Mouse (Mus musculus) CD4-positive, CD25-positive, alpha-beta regulatory T cell, adult 2 months (primary cell): ENCODE data around the gene Ttc39a.
"Not testable (repeated sequence)": the region's sequence is repeated elsewhere in the genome, so short reads cannot be mapped to it uniquely, and the experiment has no call there.

ENCODE experiments used
- DNase-seq: peaks from one replicate; pipeline ENCODE4 v3.0.0-alpha.2; 2012; ENCODE audit warnings: low read depth, low spot score

The Ttc39a gene

DNA sequence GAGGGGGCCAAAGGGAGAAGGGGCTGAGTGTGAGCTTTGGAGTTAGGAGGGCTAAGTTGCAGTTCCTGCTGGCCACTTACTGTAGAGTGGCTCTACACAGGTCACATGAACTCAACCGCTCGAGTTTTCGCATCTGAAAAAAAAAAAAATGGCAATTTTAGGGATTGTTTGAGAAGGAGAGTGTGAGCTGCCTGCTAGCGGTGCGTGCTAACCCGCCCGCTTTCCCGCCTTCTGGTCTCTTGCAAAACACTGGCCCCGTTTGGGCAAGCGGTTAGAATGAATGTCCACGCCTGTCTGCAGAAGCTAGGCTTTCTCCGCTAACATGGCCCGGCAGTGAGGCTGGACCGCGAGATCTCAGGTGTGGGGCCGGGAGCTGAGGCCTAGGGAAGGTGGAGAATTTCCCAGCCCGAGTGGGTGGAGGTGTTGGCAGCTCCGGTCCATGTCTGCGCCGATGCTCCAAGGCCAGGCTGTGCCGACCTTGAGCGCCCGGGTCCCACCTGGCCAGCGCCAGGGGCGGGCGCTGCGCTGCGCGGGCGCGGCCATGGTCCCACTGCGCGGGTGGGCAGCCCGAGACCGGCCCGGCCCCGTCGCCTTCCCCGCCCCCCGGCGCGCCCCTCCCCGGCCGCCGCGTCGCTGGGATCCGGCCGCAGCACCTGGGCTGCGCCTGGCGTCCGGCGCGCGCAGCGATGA lies at the start of gene Ttc39a:
Gene Ttc39a (plus strand): TSS at position 138 of the 690 bp plus-strand sequence.
- DNase-seq, result no peak

DNA sequence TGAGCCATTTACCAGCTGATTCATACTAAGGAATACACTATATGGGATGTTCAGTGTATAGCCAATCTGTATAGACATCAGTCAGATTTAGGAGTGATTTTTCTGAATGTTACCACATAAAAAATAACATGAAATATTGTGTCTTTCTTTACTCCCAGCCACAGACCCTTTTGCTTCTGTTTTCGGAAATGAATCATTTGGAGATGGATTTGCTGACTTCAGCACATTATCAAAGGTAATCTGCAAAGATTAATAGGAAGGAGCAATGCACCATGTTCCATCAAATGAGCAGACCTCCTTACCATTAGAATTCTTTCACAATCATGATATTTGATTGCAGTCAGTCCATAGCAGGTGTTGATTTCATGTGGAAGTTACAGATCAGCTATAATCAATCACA lies 28.3 kb upstream of the Ttc39a start:
- no peak for DNase-seq

DNA sequence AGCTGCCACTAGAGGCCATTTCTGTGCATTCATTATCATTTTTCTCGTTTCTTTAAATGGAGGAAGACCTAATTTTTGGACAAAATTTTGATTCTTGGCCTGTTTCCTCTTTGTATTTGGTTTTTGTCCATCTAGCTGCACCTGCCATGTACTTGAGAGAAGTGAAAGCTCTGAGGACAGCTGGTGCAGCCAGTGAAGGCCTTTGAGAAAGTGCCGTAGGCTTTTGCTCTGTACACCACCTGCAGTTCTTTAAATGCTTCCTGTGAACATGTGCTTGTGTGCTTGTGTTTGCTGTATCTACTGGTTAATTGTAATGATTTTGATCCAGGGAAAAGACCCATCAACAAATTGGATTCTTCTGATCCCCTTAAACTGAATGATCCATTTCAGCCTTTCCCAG lies 24.0 kb upstream of the Ttc39a start:
- no peak for DNase-seq

DNA sequence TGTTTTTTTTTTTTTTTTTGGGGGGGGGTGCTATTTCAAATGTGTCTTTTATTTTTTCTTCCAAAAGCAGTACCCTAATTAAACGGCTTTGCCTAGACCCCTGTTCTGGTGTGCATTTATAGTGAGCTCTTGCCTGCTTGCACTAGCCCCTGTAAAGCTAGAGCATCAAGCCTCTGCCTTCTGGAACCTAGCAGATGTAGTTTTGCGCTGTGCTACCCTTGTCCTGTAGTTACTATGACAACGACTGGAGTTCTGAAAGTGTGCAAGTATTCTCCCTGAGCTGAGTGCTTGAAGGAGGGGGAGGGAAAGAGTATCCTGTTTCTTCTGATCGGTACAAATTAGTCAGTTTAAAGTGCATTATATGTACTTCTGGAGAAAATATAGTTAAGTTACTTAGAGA lies 20.8 kb upstream of the Ttc39a start:
- DNase-seq, result no peak

DNA sequence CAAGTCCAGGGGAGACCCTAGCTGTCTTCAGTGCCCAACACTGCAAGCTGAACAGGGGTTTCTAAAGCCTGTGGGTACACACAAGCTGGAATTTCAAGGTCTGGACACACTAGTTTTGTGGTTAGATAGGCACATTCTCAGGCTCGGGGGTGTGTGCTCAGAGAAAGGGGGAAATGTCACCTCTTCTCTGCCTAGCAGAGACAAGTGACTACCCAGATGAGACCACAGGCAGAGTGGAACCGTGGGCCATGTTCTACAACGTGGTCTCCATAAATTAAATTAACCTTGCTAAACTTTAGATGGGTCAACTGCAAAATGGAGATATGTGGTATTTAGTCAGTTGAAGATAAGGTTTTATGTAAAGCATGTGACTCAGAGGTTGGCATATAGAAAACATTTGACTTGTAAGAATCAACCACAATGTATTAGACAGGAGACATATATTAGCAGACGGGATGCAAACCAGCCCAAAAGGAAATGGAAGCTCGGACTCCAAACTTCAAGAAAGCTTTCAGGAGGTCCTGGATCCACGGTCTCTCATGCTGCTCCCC lies 13.1 kb upstream of the Ttc39a start:
- no peak for DNase-seq

DNA sequence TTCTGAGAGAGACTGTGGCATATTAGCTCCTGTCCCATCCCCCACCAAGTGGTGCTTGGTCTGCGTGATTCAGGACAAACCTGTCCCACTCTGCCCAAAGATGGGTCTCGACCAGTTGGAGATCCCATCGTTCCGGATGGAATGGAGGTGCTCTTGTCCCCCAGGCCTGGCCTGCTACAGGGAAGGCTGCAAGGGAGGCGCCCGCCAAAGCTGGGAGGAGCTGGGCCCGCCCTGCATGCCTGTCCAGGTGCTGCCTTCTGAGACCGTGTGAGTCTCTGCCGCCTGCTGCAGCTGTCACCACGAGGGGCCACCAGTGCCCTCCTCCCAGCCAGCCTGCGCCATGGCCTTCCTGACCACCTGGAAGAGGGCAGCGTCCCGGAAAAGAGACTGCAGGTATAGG lies 12.5 kb upstream of the Ttc39a start:
- DNase-seq, result no peak

DNA sequence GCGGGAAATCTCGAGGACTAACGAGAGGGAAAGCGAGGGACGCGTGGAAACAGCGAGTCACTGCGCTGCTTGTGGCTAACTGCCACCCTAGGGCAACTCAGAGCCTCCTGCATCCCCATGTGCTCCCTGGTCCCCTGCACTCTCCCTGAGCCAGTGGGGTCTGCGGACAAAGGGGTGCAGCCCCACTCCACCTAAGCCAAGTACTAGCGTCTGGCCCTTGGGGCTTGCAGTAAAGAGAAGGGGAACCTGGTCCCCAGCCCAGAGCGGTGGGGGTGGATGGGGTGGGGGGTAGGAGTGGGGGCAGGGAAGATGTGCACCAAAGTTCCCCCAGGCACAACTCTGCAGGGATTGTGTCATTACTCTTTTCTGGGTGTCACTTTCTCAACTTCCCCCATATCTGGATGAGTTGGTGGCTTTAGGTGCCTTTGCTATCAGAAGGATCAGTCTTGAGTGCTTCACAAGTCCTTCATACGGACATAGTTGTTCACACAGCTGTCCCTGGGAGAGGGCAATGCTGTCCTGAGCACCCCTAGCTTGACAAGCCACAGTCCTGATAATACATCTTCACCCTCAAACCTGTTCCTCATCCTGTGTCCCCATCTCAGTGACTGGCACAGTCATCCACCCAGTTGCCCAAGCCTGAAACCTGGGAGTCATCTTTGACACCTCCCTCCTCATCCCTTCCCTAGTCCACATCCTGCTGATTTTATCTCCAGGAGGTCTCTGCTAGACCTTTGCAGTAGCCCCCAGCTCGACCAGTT lies 11.9 kb upstream of the Ttc39a start:
- DNase-seq, result no peak

DNA sequence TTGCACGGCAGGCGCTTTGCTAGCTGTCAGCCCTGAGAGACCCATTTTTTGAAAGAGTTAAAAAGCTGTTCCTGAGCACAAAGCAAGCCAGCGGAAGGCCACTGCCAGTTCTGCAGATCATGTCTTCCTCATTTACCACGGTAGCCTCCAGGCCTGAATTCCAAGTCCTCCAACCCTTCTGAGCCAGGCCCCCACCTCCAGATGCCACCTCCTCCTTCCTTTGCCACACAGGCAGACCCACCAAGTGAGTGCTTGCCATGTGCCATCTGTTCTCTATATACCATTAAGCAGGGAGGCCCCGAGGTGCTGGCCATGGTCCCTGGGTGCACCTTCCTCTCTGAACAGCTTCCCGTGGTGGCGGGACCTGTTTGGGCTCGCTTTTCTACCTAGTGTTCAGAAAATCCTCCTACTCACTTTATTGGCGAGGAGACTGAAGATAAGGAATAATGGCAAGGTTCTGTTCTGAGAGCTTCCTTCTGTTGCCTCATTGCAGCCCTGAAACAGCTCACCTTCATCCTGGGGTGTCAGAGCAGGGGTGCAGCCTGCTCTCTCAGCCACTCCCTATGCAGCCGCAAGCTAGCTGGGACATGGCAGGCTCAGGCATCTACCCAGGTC lies 6.0 kb upstream of the Ttc39a start:
- DNase-seq, result no peak

DNA sequence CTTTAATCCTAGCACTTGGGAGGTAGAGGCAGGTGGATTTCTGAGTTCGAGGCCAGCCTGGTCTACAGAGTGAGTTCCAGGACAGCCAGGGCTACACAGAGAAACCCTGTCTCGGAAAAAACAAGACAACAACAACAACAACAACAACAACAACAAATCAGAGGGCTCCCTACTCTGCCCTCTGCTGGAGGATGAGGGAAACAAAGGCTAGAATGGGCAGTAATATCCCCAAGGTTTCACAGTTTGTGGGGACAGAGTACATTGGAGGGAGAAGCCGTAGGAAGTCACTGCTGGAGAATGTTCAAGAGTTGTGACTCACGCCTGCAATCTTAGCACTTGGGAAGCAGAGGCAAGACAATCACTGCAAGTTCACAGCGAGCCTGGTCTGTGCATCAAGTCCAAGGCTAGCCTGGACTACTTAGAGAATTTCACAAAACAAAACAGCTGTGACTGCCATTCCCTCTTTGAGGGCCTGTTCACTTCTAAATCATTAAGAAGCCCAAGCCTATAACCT lies 5.2 kb upstream of the Ttc39a start:
- no peak for DNase-seq

DNA sequence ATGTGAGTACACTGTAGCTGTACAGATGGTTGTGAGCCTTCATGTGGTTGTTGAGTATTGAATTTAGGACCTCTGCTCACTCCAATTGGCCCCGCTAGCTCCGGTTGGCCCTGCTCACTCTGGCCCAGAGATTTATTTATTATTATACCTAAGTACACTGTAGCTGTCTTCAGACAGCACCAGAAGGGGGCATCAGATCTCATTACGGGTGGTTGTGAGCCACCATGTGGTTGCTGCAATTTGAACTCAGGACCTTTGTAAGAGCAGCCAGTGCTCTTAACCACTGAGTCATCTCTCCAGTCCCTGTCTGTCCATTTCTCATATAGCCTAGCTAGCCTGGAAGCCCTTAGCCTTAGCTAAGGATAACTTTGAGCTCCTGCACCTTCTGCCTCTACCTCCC lies 1.5 kb upstream of the Ttc39a start:
- not testable (repeated sequence) for DNase-seq

DNA sequence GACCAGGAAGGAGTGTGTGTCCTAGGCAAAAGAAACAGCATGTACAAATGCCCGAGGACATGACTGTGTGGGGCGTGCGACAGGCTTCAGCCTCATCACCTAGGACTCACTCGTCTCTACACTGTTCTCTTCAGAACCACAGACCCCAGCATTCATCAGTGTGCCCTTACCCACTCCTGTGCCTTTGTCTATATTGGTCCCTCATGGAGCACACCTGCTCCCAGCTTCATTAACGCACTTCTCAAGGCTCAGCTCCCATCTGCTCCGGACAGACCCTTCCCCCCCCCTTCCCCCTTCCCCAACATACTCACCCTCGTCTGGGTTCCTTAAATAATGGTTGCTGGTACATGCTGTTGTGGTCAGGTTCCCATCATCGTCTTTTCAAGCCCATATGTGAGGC lies 1.0 kb upstream of the Ttc39a start:
- DNase-seq, result no peak

DNA sequence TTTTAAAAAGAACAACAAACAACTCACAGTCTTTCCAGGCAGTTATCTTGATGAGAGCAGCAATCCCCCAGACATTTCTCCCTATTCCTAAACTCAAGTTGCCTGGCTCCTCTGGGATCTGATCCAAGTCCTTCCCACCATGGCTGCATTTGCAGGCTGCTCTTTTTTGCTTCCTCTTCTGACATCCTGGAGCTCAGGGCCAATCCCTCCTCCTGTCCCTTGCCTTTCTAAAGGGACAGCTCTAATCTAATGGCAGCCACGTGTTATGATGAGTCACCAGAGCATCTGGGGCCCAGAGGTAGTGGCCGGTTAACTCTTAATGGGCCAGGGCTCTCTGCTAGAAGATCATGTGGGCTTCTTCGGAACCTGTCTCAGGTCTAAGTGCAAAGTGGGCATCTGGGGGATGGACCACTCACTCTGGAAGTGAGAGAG lies 353 bp upstream of the Ttc39a start:
- DNase-seq, result no peak

DNA sequence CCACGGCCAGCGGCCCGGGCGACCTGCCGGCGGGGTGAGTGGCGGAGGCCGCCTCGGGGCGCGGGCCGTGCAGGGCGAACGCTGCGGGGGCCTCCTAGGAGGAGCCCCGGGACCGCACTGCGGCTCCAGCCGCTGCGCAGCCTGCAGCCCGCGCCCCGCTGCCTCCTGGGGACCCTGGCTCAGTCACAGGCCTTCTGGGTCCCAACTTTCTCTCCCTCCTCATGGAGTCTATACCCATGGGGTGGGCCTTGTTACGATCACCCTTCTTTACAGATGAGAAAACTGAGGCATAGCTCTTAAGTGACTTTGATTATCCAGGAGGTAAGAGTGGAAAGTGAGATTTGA lies 725 bp downstream of the Ttc39a start:
- no peak for DNase-seq

DNA sequence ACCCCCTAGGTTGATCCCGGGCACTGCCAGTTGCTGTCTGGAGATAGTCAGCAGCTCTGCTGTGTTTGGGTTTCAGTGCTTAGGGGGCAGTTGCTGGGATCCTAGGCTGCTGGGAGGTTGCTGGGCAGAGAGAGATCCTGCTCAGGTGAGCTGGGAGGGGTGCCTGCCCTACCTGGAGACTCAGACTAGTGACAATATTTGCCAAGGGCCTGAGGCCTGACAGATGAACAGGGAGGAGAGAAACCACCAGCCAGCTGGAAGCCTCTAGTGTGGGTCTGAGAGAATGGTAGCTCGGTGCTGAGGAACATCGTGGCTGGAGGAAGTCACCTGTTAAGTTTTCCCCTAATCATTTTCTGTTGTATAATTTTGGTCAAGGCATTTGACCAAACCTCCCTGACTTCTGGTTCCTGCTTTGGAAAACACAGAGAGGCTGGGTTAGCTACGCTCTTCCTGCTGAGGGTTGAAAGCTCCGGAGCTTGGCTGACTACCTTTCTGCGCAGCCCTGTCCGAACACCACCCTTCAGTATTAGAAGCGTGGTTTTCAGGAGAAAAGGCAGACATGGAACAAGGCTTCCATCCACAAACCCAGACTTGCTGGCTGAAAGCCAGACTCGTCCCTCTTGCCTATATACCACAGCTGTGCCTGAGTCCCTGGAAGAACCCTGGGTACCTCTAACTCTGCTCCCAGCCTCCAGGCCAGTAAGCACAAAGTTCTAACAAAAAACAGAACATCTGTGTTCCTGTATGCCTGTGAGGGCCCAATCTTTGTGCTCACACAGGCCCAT lies 1.5 kb downstream of the Ttc39a start:
- no peak for DNase-seq

DNA sequence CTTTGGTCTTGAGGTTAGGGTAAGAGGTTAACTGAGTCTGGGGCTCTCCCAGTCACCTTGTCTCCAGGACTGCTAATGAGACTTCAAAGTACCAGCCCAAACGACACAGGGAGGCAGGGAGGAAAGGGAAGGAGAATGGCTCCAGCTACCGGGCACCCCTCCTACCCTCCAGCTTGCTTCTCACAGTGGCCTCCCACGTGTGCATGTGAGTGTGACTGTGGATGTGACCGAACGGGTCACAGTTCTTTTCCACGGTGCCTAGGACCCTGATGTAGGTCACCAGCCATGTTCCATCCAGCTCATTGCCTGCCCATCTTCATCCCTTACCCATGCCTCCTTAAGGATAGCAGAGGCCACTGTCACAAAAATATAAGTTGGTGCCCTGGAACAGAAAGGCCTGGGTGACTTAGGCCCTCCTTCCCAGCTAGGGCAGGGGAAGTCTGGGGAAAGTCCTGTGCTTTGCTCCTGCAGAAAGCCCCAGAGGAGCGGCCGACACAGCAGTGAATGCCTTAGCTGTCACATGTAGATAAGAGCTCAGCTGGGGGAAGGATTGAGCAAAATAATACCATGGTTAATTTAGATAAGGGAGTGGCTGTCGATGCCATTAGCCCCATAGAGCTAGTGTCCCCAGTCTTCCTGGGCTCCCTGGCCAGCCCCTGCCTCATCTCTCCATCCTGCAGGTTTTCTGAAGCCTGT lies 4.4 kb downstream of the Ttc39a start:
- DNase-seq, result no peak

DNA sequence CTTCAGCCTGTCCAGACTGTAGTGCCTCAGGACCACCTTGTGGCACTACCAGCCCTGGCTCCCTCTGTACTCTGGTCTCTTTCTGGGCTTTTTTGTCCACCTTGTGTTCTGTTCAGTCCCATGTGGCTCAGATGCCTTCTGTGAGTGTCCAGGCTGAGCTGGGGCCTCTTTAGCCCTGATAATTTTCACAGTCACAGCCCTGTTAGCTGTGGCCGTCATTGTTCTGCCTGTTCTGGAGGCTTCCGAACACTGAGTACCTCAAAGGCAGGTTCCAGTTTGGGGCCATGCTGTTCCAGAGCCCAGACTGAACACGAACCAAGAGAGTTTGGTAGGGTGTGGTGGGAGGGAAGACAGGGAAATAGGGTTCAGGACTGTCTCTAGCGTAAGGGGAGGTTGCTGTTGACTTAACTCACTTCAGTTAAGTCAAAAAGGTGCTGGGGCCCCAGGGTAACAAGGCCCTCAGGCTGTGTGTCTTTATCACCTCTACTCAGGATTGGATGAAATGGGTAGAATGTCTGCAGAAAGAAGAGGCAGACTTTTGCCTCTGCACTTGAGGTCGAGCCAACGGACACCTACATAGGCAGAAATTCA lies 5.0 kb downstream of the Ttc39a start:
- no peak for DNase-seq

DNA sequence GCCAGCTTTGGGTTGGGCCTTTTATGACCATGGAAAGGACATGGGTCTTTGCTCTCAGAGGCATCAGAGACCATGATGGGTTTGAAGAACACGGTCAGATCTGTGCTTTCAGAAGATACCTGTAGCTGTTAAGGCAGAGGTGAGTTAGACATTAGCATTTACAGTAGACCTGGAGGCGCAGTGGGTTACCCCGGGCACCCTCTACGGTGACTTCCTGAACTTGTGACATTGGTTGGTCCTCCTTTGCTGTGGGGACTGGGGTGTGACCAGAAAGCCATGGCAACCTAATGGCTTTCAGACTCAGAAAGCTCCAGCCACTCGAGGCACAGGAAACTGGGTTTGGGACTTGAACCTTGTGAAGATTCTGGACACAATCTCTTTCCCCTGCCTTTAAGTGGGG lies 5.8 kb downstream of the Ttc39a start:
- no peak for DNase-seq

DNA sequence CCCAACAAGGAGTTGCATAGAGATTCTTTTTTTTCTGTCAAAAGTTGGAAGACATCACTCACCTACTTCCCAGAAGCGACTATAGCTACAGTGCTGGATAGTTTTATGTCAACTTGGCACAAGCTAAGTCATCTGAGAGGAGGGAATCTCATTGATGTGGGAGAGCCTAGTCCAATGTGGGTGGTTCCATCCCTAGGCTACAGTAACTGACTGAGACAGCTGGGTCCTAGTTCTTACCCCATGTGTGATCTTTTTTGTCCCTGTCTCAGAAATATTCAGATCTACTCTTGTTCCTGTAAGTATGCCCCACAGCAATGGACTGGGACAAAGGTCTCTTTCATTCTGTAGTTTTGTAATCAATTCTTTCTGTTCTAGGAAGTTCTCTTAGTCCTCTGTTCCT lies 11.6 kb downstream of the Ttc39a start:
- DNase-seq, result no peak

DNA sequence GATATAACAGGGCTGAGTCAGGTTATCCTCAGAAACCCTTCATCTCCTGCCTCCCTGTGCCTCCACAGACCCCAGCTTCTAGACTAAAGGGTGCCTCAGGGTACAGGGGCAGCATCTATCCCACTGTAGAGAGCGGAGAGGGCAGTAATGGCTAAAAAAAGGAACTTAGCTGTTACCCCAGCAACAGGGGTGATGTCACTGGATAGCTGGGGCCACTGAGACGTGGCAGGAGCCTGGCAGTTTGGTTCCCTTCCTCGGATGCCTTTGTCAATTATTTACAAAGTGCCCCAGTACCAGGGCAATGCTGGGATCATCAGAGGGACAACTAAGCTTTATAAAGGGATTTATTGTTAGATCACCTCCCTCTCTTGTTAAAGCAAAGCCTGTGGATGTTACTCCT lies 12.6 kb downstream of the Ttc39a start:
- no peak for DNase-seq

DNA sequence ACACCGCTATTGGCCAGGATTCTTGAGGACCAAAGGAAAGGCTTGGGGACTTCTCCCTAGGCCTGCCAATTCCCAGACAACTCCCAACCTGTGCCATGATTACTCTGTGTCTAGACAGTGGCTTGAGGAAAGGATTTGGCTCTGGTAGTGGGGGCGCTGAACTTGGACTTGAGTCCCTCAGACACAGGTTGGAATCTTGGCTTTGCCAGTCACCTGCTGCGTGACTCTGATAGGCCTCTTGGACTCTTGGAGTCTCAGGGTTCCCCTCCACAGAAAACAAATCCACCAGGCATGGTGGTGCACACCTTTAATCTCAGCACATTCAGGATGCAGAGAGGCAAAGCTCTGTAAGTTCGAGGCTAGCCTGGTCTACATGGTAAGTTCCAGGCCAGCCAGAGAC lies 13.1 kb downstream of the Ttc39a start:
- no peak for DNase-seq
